ENCODE assay signal across 9 mouse cellular contexts in genomic region chr7:45162551-45162950, GRCm38 (mm10). TPM values are rescaled to one million over a fixed set of nuclear protein-coding genes. Genes with fewer than 3 reads are reported as not detected.
DNase-seq lines count a peak whose midpoint lies in the region; ATAC-seq and TF ChIP-seq lines count a peak whose summit lies in the region.
"Had no signal": no experiment of that assay in that cellular context is flagged by ENCODE, and none has a peak within 500 bp of the region (broad histone marks: within the 10 kb centered on the region; RNA-seq: fewer than 3 reads in every experiment).

No protein-coding gene starts in this region.

- no peak for TF ChIP-seq POLR2A in liver, adult 2 months (IDR thresholded peaks at IDR 0.05; ENCODE audit: extremely low read depth, insufficient read depth, low read length)

- 28% methylated on average over 6 of the region's 6 CpGs for WGBS in liver, adult 2 months
- 27% methylated on average over 6 of the region's 6 CpGs for WGBS in forebrain, embryonic 11.5 days
- 28% methylated on average over 6 of the region's 6 CpGs for WGBS in limb, embryonic 10.5 days
- 26% methylated on average over 6 of the region's 6 CpGs for WGBS in neural tube, embryonic 15.5 days

- 0 out of 2 replicates have a peak, but pooled peaks cover 3% of the 10 kb centered on the region for H3K4me1 ChIP-seq in liver, adult 2 months (ENCODE audit: control insufficient read depth, insufficient read depth, low read length)
- H3K4me1 ChIP-seq in forebrain, embryonic 11.5 days (replicated peaks; ENCODE audit: control insufficient read depth, insufficient read depth, low read length): peaks cover 5% of the 10 kb centered on the region; the same call in 1 of the 2 replicates
- H3K4me1 ChIP-seq in limb, embryonic 10.5 days: peaks cover 23% of the 10 kb centered on the region
- H3K4me1 ChIP-seq in neural tube, embryonic 15.5 days: peaks cover 19% of the 10 kb centered on the region

- no peak for TF ChIP-seq CTCF in liver, adult 2 months (IDR thresholded peaks at IDR 0.05; ENCODE audit: low read depth, low read length)

- no peak for DNase-seq in liver, adult 2 months (ENCODE audit: extremely low read depth, low read depth, low spot score)
- DNase-seq in liver: no peak
- DNase-seq in forebrain, embryonic 11.5 days (ENCODE audit: low spot score): no peak
- DNase-seq in limb, embryonic 10.5 days (ENCODE audit: low spot score): no peak
- no peak for DNase-seq in left cerebral cortex, adult 8-10 months (ENCODE audit: low spot score in 2 of 2)
- no peak for DNase-seq in spleen, postnatal 4 days (ENCODE audit: low spot score in 2 of 2)

- no peak overlapping the region for H3K27ac ChIP-seq in liver, adult 2 months (replicated peaks; ENCODE audit: insufficient read depth, low read depth, low read length)
- H3K27ac ChIP-seq in forebrain, embryonic 11.5 days (ENCODE audit: low read depth, low read length): no peak overlapping the region
- no peak overlapping the region for H3K27ac ChIP-seq in limb, embryonic 10.5 days
- H3K27ac ChIP-seq in neural tube, embryonic 15.5 days (replicated peaks): no peak overlapping the region

- H3K9ac ChIP-seq in liver, adult 2 months (ENCODE audit: low read depth, low read length): no peak overlapping the region
- H3K9ac ChIP-seq in forebrain, embryonic 11.5 days (ENCODE audit: low read length): no peak overlapping the region
- peak overlapping the region; percentile 43 for H3K9ac ChIP-seq in neural tube, embryonic 15.5 days (replicated peaks)

- peak overlapping the region; percentile 64; the same call in 1 of the 2 replicates for H3K4me2 ChIP-seq in forebrain, embryonic 11.5 days (ENCODE audit: low read depth, low read length, severe bottlenecking)
- H3K4me2 ChIP-seq in neural tube, embryonic 15.5 days: peak overlapping the region; percentile 84

- peaks cover 8% of the 10 kb centered on the region; the same call in 1 of the 2 replicates for H3K27me3 ChIP-seq in liver, adult 2 months (ENCODE audit: control insufficient read depth, insufficient read depth, low read length)
- H3K27me3 ChIP-seq in forebrain, embryonic 11.5 days (ENCODE audit: control insufficient read depth, insufficient read depth, low read length): peaks cover 49% of the 10 kb centered on the region
- peaks cover 54% of the 10 kb centered on the region for H3K27me3 ChIP-seq in limb, embryonic 10.5 days (ENCODE audit: low read depth, poor library complexity, severe bottlenecking)
- H3K27me3 ChIP-seq in neural tube, embryonic 15.5 days (replicated peaks): peaks cover 52% of the 10 kb centered on the region

- no peak; the same call in none of the 2 replicates for ATAC-seq in forebrain, embryonic 11.5 days (replicated peaks; ENCODE audit: low FRiP score)
- peak; percentile 14 for ATAC-seq in neural tube, embryonic 15.5 days (ENCODE audit: low FRiP score)

- H3K4me3 ChIP-seq in liver, adult 2 months (ENCODE audit: insufficient read depth, low read depth, low read length): peak overlapping the region; percentile 54; the same call in 1 of the 2 replicates
- peak overlapping the region; percentile 31; the same call in 1 of the 2 replicates for H3K4me3 ChIP-seq in forebrain, embryonic 11.5 days (ENCODE audit: low read depth, low read length)
- H3K4me3 ChIP-seq in limb, embryonic 10.5 days: peak overlapping the region; percentile 49
- peak overlapping the region; percentile 46 for H3K4me3 ChIP-seq in neural tube, embryonic 15.5 days (replicated peaks)

- no peaks in the 10 kb centered on the region for H3K9me3 ChIP-seq in forebrain, embryonic 11.5 days (ENCODE audit: control insufficient read depth, low read length)
- H3K9me3 ChIP-seq in limb, embryonic 10.5 days (replicated peaks): no peaks in the 10 kb centered on the region
- no peaks in the 10 kb centered on the region for H3K9me3 ChIP-seq in neural tube, embryonic 15.5 days (replicated peaks)

- H3K79me2 ChIP-seq in liver, adult 2 months (ENCODE audit: control insufficient read depth, insufficient read depth, low read length): no peaks in the 10 kb centered on the region

- H3K36me3 ChIP-seq in liver, adult 2 months (ENCODE audit: control insufficient read depth, insufficient read depth, low read length): no peaks in the 10 kb centered on the region
- no peaks in the 10 kb centered on the region for H3K36me3 ChIP-seq in forebrain, embryonic 11.5 days (ENCODE audit: control insufficient read depth, insufficient read depth, low read length)
- H3K36me3 ChIP-seq in limb, embryonic 10.5 days: peaks cover 36% of the 10 kb centered on the region
- H3K36me3 ChIP-seq in neural tube, embryonic 15.5 days: peaks cover 32% of the 10 kb centered on the region

RNA-seq across cellular contexts. Expression of gene Slc17a7, which starts 1.2 kb away (rescaled TPM):
- total RNA-seq in liver, adult 2 months (2014; rRNA removed): 0.07 TPM in 1 of 2 replicates, not detected in the other
- polyA plus RNA-seq in liver, adult 2 months (2012; rRNA removed): not detected in 2 replicates
- polyA plus RNA-seq in forebrain, embryonic 11.5 days (2014; fragmentation: Nextera tagmentation; extraction: Ambion mirVana): 3.6 and 4.6 TPM in 2 replicates
- 0.06 TPM in 1 of 2 replicates, not detected in the other for polyA plus RNA-seq in limb, embryonic 10.5 days (2016; fragmentation: Nextera tagmentation; extraction: Ambion mirVana)
- 0.37 and 0.55 TPM in 2 replicates for polyA plus RNA-seq in neural tube, embryonic 15.5 days (2015; fragmentation: Nextera tagmentation; extraction: Ambion mirVana)
- 1,000 to 10,000 TPM; 1,001 to 1,087 (median 1,026) TPM for total RNA-seq in left cerebral cortex, adult 8-10 months (2022)

RNA-seq across cellular contexts. Expression of gene Aldh16a1, which starts 8.2 kb away (rescaled TPM):
- total RNA-seq in liver, adult 2 months (2014; rRNA removed): 33.3 and 47.6 TPM in 2 replicates
- 116 and 162 TPM in 2 replicates for polyA plus RNA-seq in liver, adult 2 months (2012; rRNA removed)
- polyA plus RNA-seq in forebrain, embryonic 11.5 days (2014; fragmentation: Nextera tagmentation; extraction: Ambion mirVana): 44.0 and 44.1 TPM in 2 replicates
- 54.2 and 63.7 TPM in 2 replicates for polyA plus RNA-seq in limb, embryonic 10.5 days (2016; fragmentation: Nextera tagmentation; extraction: Ambion mirVana)
- polyA plus RNA-seq in neural tube, embryonic 15.5 days (2015; fragmentation: Nextera tagmentation; extraction: Ambion mirVana): 19.5 and 26.8 TPM in 2 replicates
- 10 to 100 TPM; 17.9 to 20.9 (median 19.8) TPM for total RNA-seq in left cerebral cortex, adult 8-10 months (2022)

RNA-seq across cellular contexts. Expression of gene Pih1d1, which starts 8.4 kb away (rescaled TPM):
- total RNA-seq in liver, adult 2 months (2014; rRNA removed): 48.0 and 59.1 TPM in 2 replicates
- polyA plus RNA-seq in liver, adult 2 months (2012; rRNA removed): 62.1 and 66.4 TPM in 2 replicates
- polyA plus RNA-seq in forebrain, embryonic 11.5 days (2014; fragmentation: Nextera tagmentation; extraction: Ambion mirVana): 95.9 and 110 TPM in 2 replicates
- polyA plus RNA-seq in limb, embryonic 10.5 days (2016; fragmentation: Nextera tagmentation; extraction: Ambion mirVana): 105 and 109 TPM in 2 replicates
- polyA plus RNA-seq in neural tube, embryonic 15.5 days (2015; fragmentation: Nextera tagmentation; extraction: Ambion mirVana): 81.7 and 82.9 TPM in 2 replicates
- 10 to 100 TPM; 41.4 to 49.3 (median 45.2) TPM for total RNA-seq in left cerebral cortex, adult 8-10 months (2022)

RNA-seq across cellular contexts. Expression of gene Gfy, which starts 16.8 kb away (rescaled TPM):
- not detected in 2 replicates for total RNA-seq in liver, adult 2 months (2014; rRNA removed)
- polyA plus RNA-seq in liver, adult 2 months (2012; rRNA removed): not detected in 2 replicates
- 0.13 and 0.33 TPM in 2 replicates for polyA plus RNA-seq in forebrain, embryonic 11.5 days (2014; fragmentation: Nextera tagmentation; extraction: Ambion mirVana)
- not detected in 2 replicates for polyA plus RNA-seq in limb, embryonic 10.5 days (2016; fragmentation: Nextera tagmentation; extraction: Ambion mirVana)
- polyA plus RNA-seq in neural tube, embryonic 15.5 days (2015; fragmentation: Nextera tagmentation; extraction: Ambion mirVana): not detected in 2 replicates
- under 1 TPM in 1 of 4 experiments, not detected in 3; 0.34 TPM for total RNA-seq in left cerebral cortex, adult 8-10 months (2022)
- total RNA-seq: adrenal gland, adult 18-20 months had no signal

RNA-seq across cellular contexts. Expression of gene Pth2, which starts 18.2 kb away (rescaled TPM):
- not detected in 2 replicates for total RNA-seq in liver, adult 2 months (2014; rRNA removed)
- polyA plus RNA-seq in liver, adult 2 months (2012; rRNA removed): not detected in 2 replicates
- polyA plus RNA-seq in forebrain, embryonic 11.5 days (2014; fragmentation: Nextera tagmentation; extraction: Ambion mirVana): not detected in 2 replicates
- polyA plus RNA-seq in limb, embryonic 10.5 days (2016; fragmentation: Nextera tagmentation; extraction: Ambion mirVana): not detected in 2 replicates
- not detected in 2 replicates for polyA plus RNA-seq in neural tube, embryonic 15.5 days (2015; fragmentation: Nextera tagmentation; extraction: Ambion mirVana)
- under 1 TPM in 1 of 4 experiments, not detected in 3; 0.80 TPM for total RNA-seq in left cerebral cortex, adult 8-10 months (2022)
- total RNA-seq: adrenal gland, adult 18-20 months; gastrocnemius, postnatal 14 days had no signal
